Mouse (Mus musculus) kidney, adult 10 weeks (tissue): ENCODE measurements around the gene Tnfrsf1b. TPM values are rescaled to one million over a fixed set of nuclear protein-coding genes. Genes with fewer than 3 reads are reported as not detected.

ENCODE experiments used
- polyA plus RNA-seq: library from polyadenylated mRNA; stranded (reverse); fragments of 350-450 nt; fragmentation: Illumina TruSeq; extraction: RNeasy Lipid Tissue Mini Kit (QIAGEN cat#74804); gene quantifications from one replicate; pipeline ENCODE4 v1.2.3, GENCODE M21; 2014; ENCODE audit warnings: low read depth, low replicate concordance

Gene Tnfrsf1b
- polyA plus RNA-seq: 0.93 TPM

GRCm38 (mm10) chr4:145246173-145247011 lies at the start of gene Tnfrsf1b:
Tnfrsf1b (minus strand) TSS chr4:145246870.

GRCm38 (mm10) chr4:145194559-145195162 lies 52.0 kb downstream of the Tnfrsf1b start, which contains the start of gene Vps13d:
Vps13d (minus strand) TSS chr4:145195005.

Other genes with a start within 250 kb of the Tnfrsf1b start
- gene Vps13d, start 51.9 kb downstream of the Tnfrsf1b start, polyA plus RNA-seq: 26.5 TPM
- not detected for gene Tnfrsf8, start 68.3 kb upstream of the Tnfrsf1b start, polyA plus RNA-seq